Mouse (Mus musculus): ENCODE results near the gene Man1a. TPM values are rescaled to one million over a fixed set of nuclear protein-coding genes. Genes with fewer than 3 reads are reported as not detected.

The Man1a gene
- total RNA-seq, 1 experiment, result 9.1 TPM

DNA sequence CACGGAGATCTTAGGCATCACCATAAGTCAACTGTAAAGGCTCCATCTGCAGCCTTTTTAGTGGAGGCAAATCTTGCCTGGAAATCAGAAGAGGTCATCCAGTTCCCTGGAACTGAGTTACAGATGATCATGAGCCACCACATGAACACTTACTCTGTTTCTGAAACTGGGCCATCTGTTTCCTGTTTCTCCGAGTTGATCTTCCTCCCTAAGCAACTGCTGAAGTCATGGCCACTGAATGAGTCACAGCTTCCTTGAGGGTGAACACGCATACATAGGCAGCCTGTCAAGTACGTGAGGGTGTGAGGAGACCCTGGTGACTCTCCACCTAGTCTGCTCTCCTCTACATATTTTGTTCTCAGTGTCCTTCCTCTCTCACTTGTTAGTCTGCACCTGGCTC is 41.4 kb upstream of the Man1a start:
- H3K9ac ChIP-seq (ENCODE audit: insufficient read depth, low read depth, low read length, poor library complexity, severe bottlenecking), result no peak overlapping the region
- H3K9me3 ChIP-seq (ENCODE audit: control insufficient read depth, insufficient read depth, low read depth, low read length), result no peaks in the 10 kb centered on the region
- in situ Hi-C loops (cut with MboI; ENCODE audit: low sequenced_read_pairs in 2 of 2, unreplicated experiment in 2 of 2), result no loop called here
- no peaks in the 10 kb centered on the region for H3K36me3 ChIP-seq (ENCODE audit: control insufficient read depth, insufficient read depth, low read length, poor library complexity, severe bottlenecking)
- no peaks in the 10 kb centered on the region for H3K4me1 ChIP-seq (ENCODE audit: control insufficient read depth in 2 of 2, insufficient read depth in 2 of 2, low read length in 2 of 2, poor library complexity in 1 of 2)
- H3K27ac ChIP-seq (ENCODE audit: insufficient read depth, low read depth, low read length, poor library complexity, severe bottlenecking), result no peak overlapping the region
- TF ChIP-seq ZC3H11A (IDR thresholded peaks at IDR 0.05; ENCODE audit: borderline replicate concordance, low read depth, low read length), result no peak
- no peak for TF ChIP-seq CHD2 (IDR thresholded peaks at IDR 0.05; ENCODE audit: low read depth, low read length)
- TF ChIP-seq MAFK (IDR thresholded peaks at IDR 0.05; ENCODE audit: insufficient read depth, low read depth, low read length), result no peak
- TF ChIP-seq ZNF384 (IDR thresholded peaks at IDR 0.05; ENCODE audit: low read depth, low read length), result no peak
- TF ChIP-seq HCFC1 (IDR thresholded peaks at IDR 0.05; ENCODE audit: borderline replicate concordance, insufficient read depth, low read length), result no peak
- no peak for DNase-seq (ENCODE audit: low read depth, low spot score)
- no peak overlapping the region for H3K4me3 ChIP-seq (ENCODE audit: insufficient read depth in 1 of 2, low read depth in 1 of 2, low read length in 2 of 2, poor library complexity in 1 of 2, severe bottlenecking in 1 of 2)

DNA sequence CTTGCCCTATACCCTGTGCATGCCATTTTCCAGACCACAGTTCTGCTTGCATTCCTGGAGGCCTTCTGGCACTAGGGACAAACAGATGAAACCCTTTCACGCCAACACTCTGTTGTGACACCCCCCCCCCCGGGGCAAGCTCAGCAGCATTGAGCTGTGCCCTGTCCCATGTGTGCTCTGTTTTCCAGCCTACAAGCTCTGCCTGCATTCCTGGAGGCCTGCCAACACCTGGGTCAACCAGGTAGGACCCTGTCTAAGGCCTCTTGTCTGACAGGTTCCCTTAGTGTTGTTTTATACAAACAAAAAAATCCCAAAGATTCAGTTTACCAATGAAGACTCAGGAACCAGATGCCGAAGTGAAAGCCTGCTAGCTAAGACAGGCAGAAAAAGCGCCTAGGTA is 27.3 kb upstream of the Man1a start:
- Histone ChIP-seq H3K4me3 (ENCODE audit: insufficient read depth in 1 of 2, low read depth in 1 of 2, low read length in 2 of 2, poor library complexity in 1 of 2, severe bottlenecking in 1 of 2) (no peak overlapping the region), H3K4me1 (ENCODE audit: control insufficient read depth in 2 of 2, insufficient read depth in 2 of 2, low read length in 2 of 2, poor library complexity in 1 of 2) (no peaks in the 10 kb centered on the region), H3K9me3 (ENCODE audit: control insufficient read depth, insufficient read depth, low read depth, low read length) (no peaks in the 10 kb centered on the region), H3K36me3 (ENCODE audit: control insufficient read depth, insufficient read depth, low read length, poor library complexity, severe bottlenecking) (no peaks in the 10 kb centered on the region), H3K27ac (ENCODE audit: insufficient read depth, low read depth, low read length, poor library complexity, severe bottlenecking) (no peak overlapping the region), H3K9ac (ENCODE audit: insufficient read depth, low read depth, low read length, poor library complexity, severe bottlenecking) (no peak overlapping the region)
- in situ Hi-C loops (cut with MboI; ENCODE audit: low sequenced_read_pairs in 2 of 2, unreplicated experiment in 2 of 2), result no loop called here
- no peak for TF ChIP-seq HCFC1 (IDR thresholded peaks at IDR 0.05; ENCODE audit: borderline replicate concordance, insufficient read depth, low read length)
- no peak for TF ChIP-seq ZNF384 (IDR thresholded peaks at IDR 0.05; ENCODE audit: low read depth, low read length)
- no peak for TF ChIP-seq MAFK (IDR thresholded peaks at IDR 0.05; ENCODE audit: insufficient read depth, low read depth, low read length)
- no peak for TF ChIP-seq CHD2 (IDR thresholded peaks at IDR 0.05; ENCODE audit: low read depth, low read length)
- TF ChIP-seq ZC3H11A (IDR thresholded peaks at IDR 0.05; ENCODE audit: borderline replicate concordance, low read depth, low read length), result no peak
- no peak for DNase-seq (ENCODE audit: low read depth, low spot score)

DNA sequence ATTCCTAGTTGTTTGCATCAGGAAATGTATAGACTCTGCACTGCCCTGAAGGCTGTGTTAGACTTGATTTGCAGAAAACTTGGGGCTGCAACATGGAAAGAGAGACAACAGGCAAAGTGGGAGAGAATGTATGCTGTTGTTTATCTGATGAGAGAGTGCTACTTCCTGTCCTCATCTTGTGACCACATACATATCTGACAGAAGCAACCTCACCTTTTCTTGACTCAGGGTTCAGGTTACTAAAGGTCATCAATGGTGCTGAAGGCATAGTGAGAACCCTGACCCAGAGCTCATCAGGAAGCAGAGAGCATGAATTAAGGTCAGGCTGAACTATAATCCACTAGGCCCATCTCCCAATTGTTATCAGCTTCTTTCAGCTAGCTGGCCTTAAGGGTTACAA is 15.7 kb upstream of the Man1a start:
- no peaks in the 10 kb centered on the region for H3K4me1 ChIP-seq (ENCODE audit: control insufficient read depth in 2 of 2, insufficient read depth in 2 of 2, low read length in 2 of 2, poor library complexity in 1 of 2)
- no peak overlapping the region for H3K27ac ChIP-seq (ENCODE audit: insufficient read depth, low read depth, low read length, poor library complexity, severe bottlenecking)
- H3K4me3 ChIP-seq (ENCODE audit: insufficient read depth in 1 of 2, low read depth in 1 of 2, low read length in 2 of 2, poor library complexity in 1 of 2, severe bottlenecking in 1 of 2), result no peak overlapping the region
- H3K9ac ChIP-seq (ENCODE audit: insufficient read depth, low read depth, low read length, poor library complexity, severe bottlenecking), result no peak overlapping the region
- no peak for DNase-seq (ENCODE audit: low read depth, low spot score)
- in situ Hi-C loops (cut with MboI; ENCODE audit: low sequenced_read_pairs in 2 of 2, unreplicated experiment in 2 of 2), result no loop called here
- H3K9me3 ChIP-seq (ENCODE audit: control insufficient read depth, insufficient read depth, low read depth, low read length), result no peaks in the 10 kb centered on the region
- TF ChIP-seq ZNF384 (IDR thresholded peaks at IDR 0.05; ENCODE audit: low read depth, low read length), result no peak
- TF ChIP-seq MAFK (IDR thresholded peaks at IDR 0.05; ENCODE audit: insufficient read depth, low read depth, low read length), result no peak
- TF ChIP-seq CHD2 (IDR thresholded peaks at IDR 0.05; ENCODE audit: low read depth, low read length), result no peak
- H3K36me3 ChIP-seq (ENCODE audit: control insufficient read depth, insufficient read depth, low read length, poor library complexity, severe bottlenecking), result no peaks in the 10 kb centered on the region

DNA sequence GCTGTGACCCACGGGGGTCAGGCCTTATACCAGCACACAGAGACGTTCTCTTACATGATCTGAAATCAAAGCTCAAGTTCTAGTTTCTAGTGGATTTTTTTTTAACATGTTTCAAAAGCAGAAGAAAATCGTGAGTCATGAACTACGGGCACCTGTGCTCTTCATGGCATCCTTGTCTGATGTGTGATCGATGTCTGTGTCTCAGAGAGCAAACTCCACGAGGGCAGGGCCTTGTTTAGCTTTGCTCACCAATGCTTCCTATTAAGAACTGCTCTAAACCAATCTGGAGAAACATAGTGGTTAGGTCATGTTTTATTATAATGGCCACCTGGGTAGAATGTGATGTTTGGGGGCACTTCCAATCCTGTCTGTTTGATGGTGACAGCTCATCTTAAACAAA is 13.5 kb upstream of the Man1a start:
- Histone ChIP-seq H3K27ac (ENCODE audit: insufficient read depth, low read depth, low read length, poor library complexity, severe bottlenecking) (no peak overlapping the region), H3K4me1 (ENCODE audit: control insufficient read depth in 2 of 2, insufficient read depth in 2 of 2, low read length in 2 of 2, poor library complexity in 1 of 2) (no peaks in the 10 kb centered on the region), H3K9me3 (ENCODE audit: control insufficient read depth, insufficient read depth, low read depth, low read length) (no peaks in the 10 kb centered on the region), H3K9ac (ENCODE audit: insufficient read depth, low read depth, low read length, poor library complexity, severe bottlenecking) (no peak overlapping the region), H3K36me3 (ENCODE audit: control insufficient read depth, insufficient read depth, low read length, poor library complexity, severe bottlenecking) (no peaks in the 10 kb centered on the region), H3K4me3 (ENCODE audit: insufficient read depth in 1 of 2, low read depth in 1 of 2, low read length in 2 of 2, poor library complexity in 1 of 2, severe bottlenecking in 1 of 2) (no peak overlapping the region)
- TF ChIP-seq MAFK (IDR thresholded peaks at IDR 0.05; ENCODE audit: insufficient read depth, low read depth, low read length), result no peak
- TF ChIP-seq ZC3H11A (IDR thresholded peaks at IDR 0.05; ENCODE audit: borderline replicate concordance, low read depth, low read length), result no peak
- TF ChIP-seq HCFC1 (IDR thresholded peaks at IDR 0.05; ENCODE audit: borderline replicate concordance, insufficient read depth, low read length), result no peak
- no peak for TF ChIP-seq ZNF384 (IDR thresholded peaks at IDR 0.05; ENCODE audit: low read depth, low read length)
- no peak for TF ChIP-seq CHD2 (IDR thresholded peaks at IDR 0.05; ENCODE audit: low read depth, low read length)
- in situ Hi-C loops (cut with MboI; ENCODE audit: low sequenced_read_pairs in 2 of 2, unreplicated experiment in 2 of 2), result no loop called here
- no peak for DNase-seq (ENCODE audit: low read depth, low spot score)

DNA sequence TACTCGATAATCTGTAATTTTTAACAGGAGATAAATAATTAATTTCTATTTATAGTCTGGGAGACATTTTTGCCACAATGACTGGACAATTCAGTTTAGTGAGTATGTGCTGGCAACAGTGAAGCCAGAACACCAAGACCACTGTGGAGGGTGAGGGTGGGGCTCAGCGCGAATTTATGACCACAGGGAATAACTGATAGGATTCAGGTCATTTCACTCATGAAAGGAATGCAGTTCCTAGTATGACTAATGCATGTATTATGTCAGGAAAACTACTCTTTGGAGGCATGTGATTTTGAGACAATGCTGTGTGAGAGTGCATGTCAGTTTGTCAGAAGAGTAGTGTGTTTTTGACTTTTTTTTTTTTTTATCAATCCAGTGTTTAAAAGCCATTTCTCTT is 10.9 kb upstream of the Man1a start:
- TF ChIP-seq ZC3H11A (IDR thresholded peaks at IDR 0.05; ENCODE audit: borderline replicate concordance, low read depth, low read length), result no peak
- no peak for TF ChIP-seq CHD2 (IDR thresholded peaks at IDR 0.05; ENCODE audit: low read depth, low read length)
- TF ChIP-seq MAFK (IDR thresholded peaks at IDR 0.05; ENCODE audit: insufficient read depth, low read depth, low read length), result no peak
- no peak for TF ChIP-seq HCFC1 (IDR thresholded peaks at IDR 0.05; ENCODE audit: borderline replicate concordance, insufficient read depth, low read length)
- TF ChIP-seq ZNF384 (IDR thresholded peaks at IDR 0.05; ENCODE audit: low read depth, low read length), result no peak
- Histone ChIP-seq H3K9ac (ENCODE audit: insufficient read depth, low read depth, low read length, poor library complexity, severe bottlenecking) (no peak overlapping the region), H3K36me3 (ENCODE audit: control insufficient read depth, insufficient read depth, low read length, poor library complexity, severe bottlenecking) (no peaks in the 10 kb centered on the region), H3K27ac (ENCODE audit: insufficient read depth, low read depth, low read length, poor library complexity, severe bottlenecking) (no peak overlapping the region), H3K9me3 (ENCODE audit: control insufficient read depth, insufficient read depth, low read depth, low read length) (no peaks in the 10 kb centered on the region), H3K4me1 (ENCODE audit: control insufficient read depth in 2 of 2, insufficient read depth in 2 of 2, low read length in 2 of 2, poor library complexity in 1 of 2) (no peaks in the 10 kb centered on the region), H3K4me3 (ENCODE audit: insufficient read depth in 1 of 2, low read depth in 1 of 2, low read length in 2 of 2, poor library complexity in 1 of 2, severe bottlenecking in 1 of 2) (no peak overlapping the region)
- no peak for DNase-seq (ENCODE audit: low read depth, low spot score)
- in situ Hi-C loops (cut with MboI; ENCODE audit: low sequenced_read_pairs in 2 of 2, unreplicated experiment in 2 of 2), result no loop called here

Measured in ES-E14 (cell line).